Mouse (Mus musculus): ENCODE data around the gene Sertad1.

- TF ChIP-seq CTCF (IDR thresholded peaks at IDR 0.05) (no peak), POLR2A (IDR thresholded peaks at IDR 0.05; ENCODE audit: insufficient read depth, low read depth, low read length) (no peak), EP300 (IDR thresholded peaks at IDR 0.05; ENCODE audit: insufficient read depth, low read depth, low read length) (no peak)
Measured at GRCm38 (mm10) chr7:27493022-27493421, 6.3 kb downstream of the Sertad1 start.
